Comparison of ENCODE assay signal across 7 mouse cellular contexts in the genomic region with DNA sequence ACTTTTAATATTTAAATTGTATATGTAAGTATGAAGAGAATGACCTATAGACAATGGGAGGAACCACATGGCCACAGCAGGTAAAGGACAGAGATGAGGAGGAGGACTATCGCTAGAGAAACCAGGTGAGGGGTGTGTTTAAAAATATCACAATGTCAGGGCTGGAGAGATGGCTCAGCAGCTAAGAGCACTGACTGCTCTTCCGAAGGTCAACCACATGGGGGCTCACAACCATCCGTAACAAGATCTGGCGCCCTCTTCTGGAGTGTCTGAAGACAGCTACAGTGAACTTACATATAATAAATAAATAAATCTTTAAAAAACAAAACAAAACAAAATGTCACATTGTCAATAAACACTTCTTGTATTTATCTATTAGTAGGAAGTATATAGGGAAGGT.
DNase-seq lines count a peak whose midpoint lies in the region; TF ChIP-seq lines count a peak whose summit lies in the region.
"Not testable (repeated sequence)": the region's sequence is repeated elsewhere in the genome, so short reads cannot be mapped to it uniquely, and the experiment has no call there.

No protein-coding gene starts in this region.

- DNase-seq in CH12.LX (ENCODE audit: extremely low read depth): peak; percentile 38
- DNase-seq in adrenal gland, adult (ENCODE audit: inconsistent age in 2 of 2, low spot score in 1 of 2): peak; percentile 10 to 41
- peak; percentile 19 to 21 for DNase-seq in cerebellum, postnatal 10 days
- DNase-seq in gastrocnemius, adult 2 months: peak; percentile 20
- peak; percentile 37 for DNase-seq in kidney, adult 9 months
- DNase-seq in liver, adult 2 months (ENCODE audit: extremely low read depth, low read depth, low spot score): peak; percentile 47
- DNase-seq in mesoderm, embryonic 11.5 days (ENCODE audit: low read depth, low spot score): peak; percentile 12

- TF ChIP-seq RAD21 in CH12.LX (IDR thresholded peaks at IDR 0.05; ENCODE audit: low read depth, low read length): not testable (repeated sequence)

- not testable (repeated sequence) for H3K4me2 ChIP-seq in CH12.LX (ENCODE audit: insufficient read depth, low read depth, poor library complexity, severe bottlenecking)

- dilution Hi-C loops in CH12.LX (cut with MboI; ENCODE audit: extremely low pct_ligation_motif_present, extremely low pct_unique_long_range_greater_than_20kb, low sequenced_read_pairs): not testable (repeated sequence)

- not testable (repeated sequence) for H3K4me3 ChIP-seq in CH12.LX (replicated peaks in 1 of 3; ENCODE audit: low read depth in 2 of 3, low read length in 2 of 3, poor library complexity in 1 of 3); gastrocnemius, adult 2 months; liver, adult 2 months (ENCODE audit: insufficient read depth, low read depth, low read length)

- not testable (repeated sequence) for H3K27me3 ChIP-seq in CH12.LX (replicated peaks); liver, adult 2 months (ENCODE audit: control insufficient read depth, insufficient read depth, low read length)

- not testable (repeated sequence) for H3K4me1 ChIP-seq in CH12.LX (ENCODE audit: control insufficient read depth in 1 of 2, insufficient read depth in 2 of 2); liver, adult 2 months (ENCODE audit: control insufficient read depth, insufficient read depth, low read length)

- H3K79me2 ChIP-seq in CH12.LX (replicated peaks; ENCODE audit: control insufficient read depth, extremely low read depth, insufficient read depth, poor library complexity, severe bottlenecking); liver, adult 2 months (ENCODE audit: control insufficient read depth, insufficient read depth, low read length): not testable (repeated sequence)

- H3K36me3 ChIP-seq in CH12.LX (replicated peaks in 1 of 2; ENCODE audit: control insufficient read depth in 1 of 2, insufficient read depth in 1 of 2, low read length in 1 of 2); liver, adult 2 months (ENCODE audit: control insufficient read depth, insufficient read depth, low read length): not testable (repeated sequence)

- not testable (repeated sequence) for H3K9me3 ChIP-seq in CH12.LX (replicated peaks; ENCODE audit: low read length)

- not testable (repeated sequence) for TF ChIP-seq EP300 in CH12.LX (IDR thresholded peaks at IDR 0.05; ENCODE audit: low read length)

- 9% methylated on average over 4 of the region's 4 CpGs for WGBS in liver, adult 2 months

- TF ChIP-seq CTCF in CH12.LX (conservative IDR thresholded peaks at IDR 0.05 in 1 of 2, IDR thresholded peaks at IDR 0.05 in 1 of 2; ENCODE audit: low read depth in 2 of 2, low read length in 2 of 2): peak; percentile 32 to 74; a peak in 3 of 4 replicates
- TF ChIP-seq CTCF in gastrocnemius, adult 2 months (IDR thresholded peaks at IDR 0.05): peak; percentile 62
- peak; percentile 51 for TF ChIP-seq CTCF in liver, adult 2 months (IDR thresholded peaks at IDR 0.05; ENCODE audit: low read depth, low read length)

- intact Hi-C loops in gastrocnemius, adult 2 months (cut with DNase I): not testable (repeated sequence)

- H3K27ac ChIP-seq in CH12.LX (ENCODE audit: insufficient read depth, low read depth); gastrocnemius, adult 2 months; liver, adult 2 months (replicated peaks; ENCODE audit: insufficient read depth, low read depth, low read length): not testable (repeated sequence)

- not testable (repeated sequence) for H3K9ac ChIP-seq in CH12.LX (ENCODE audit: insufficient read depth, low read depth); liver, adult 2 months (ENCODE audit: low read depth, low read length)

- not testable (repeated sequence) for TF ChIP-seq POLR2A in CH12.LX (IDR thresholded peaks at IDR 0.05; ENCODE audit: low read depth, low read length); liver, adult 2 months (IDR thresholded peaks at IDR 0.05; ENCODE audit: extremely low read depth, insufficient read depth, low read length)

- in situ Hi-C loops in CH12.LX (cut with MboI; ENCODE audit: low pct_ligation_motif_present, low pct_unique_long_range_greater_than_20kb, low sequenced_read_pairs): not testable (repeated sequence)

TF ChIP-seq in CH12.LX, 34 proteins besides CTCF, POLR2A, EP300 and RAD21:
- TF ChIP-seq SMC3 (IDR thresholded peaks at IDR 0.05; ENCODE audit: low read depth, low read length): peak; percentile 9; the same call in 1 of the 2 replicates
